Mouse (Mus musculus) heart, postnatal 0 days (tissue): ENCODE data around the gene Ablim1.

Experiments used
- CTCF ChIP-seq: IDR thresholded peaks from 2 replicates; pipeline ENCODE4 v1.5.1; 2016; ENCODE audit warnings: antibody characterized with exemption, control low read depth, low read depth
- EP300 ChIP-seq: IDR thresholded peaks from 2 replicates; pipeline ENCODE4 v1.6.1; 2016; ENCODE audit warnings: antibody characterized with exemption, low read depth

DNA sequence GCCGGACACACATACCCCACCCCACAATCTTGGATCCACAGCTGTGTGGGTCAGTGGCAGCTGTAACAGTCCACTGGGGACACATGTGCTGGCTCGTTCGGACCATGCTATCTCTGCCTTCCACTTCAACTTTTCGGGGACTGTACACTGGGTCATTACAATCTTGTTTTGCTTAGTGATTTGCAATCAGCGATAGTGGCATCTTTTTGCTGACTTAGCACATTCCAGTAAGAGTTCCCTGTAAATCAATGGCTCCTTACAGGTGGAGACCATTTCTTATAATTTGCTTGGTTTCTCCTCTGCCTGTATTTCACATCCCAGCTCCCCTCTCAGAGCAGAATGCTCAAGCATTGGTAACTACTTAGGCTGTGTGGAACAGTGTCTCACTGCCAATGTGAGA is 140.7 kb downstream of the Ablim1 start:
- no peak for TF ChIP-seq EP300
- TF ChIP-seq CTCF = no peak
